Mouse (Mus musculus) intestine, embryonic 16.5 days (tissue): ENCODE data around the gene 3110021N24Rik. TPM values are rescaled to one million over a fixed set of nuclear protein-coding genes. Genes with fewer than 3 reads are reported as not detected.

Source experiments
- ATAC-seq: fragments of 200-750 bp; cut with Nextera tagmentation; 2 replicates; pipeline ENCODE4 v1.8.0; 2017; ENCODE audit warnings: moderate TSS enrichment, moderate library complexity
- H3K27ac ChIP-seq: fragments of 300-500 bp; sonication (generic); 2 replicates; pipeline ENCODE4 v1.5.1; 2014; ENCODE audit warnings: mild to moderate bottlenecking, low read length
- H3K27me3 ChIP-seq: fragments of 300-500 bp; sonication (generic); replicated peaks from 2 replicates; pipeline ENCODE4 v1.6.1; 2014; ENCODE audit warnings: low read length, control low read depth, mixed read lengths; ENCODE audit not compliant: control insufficient read depth, insufficient read depth
- H3K36me3 ChIP-seq: fragments of 300-500 bp; sonication (generic); 2 replicates; pipeline ENCODE4 v1.6.1; 2014; ENCODE audit warnings: low read length, control low read depth; ENCODE audit not compliant: control insufficient read depth, insufficient read depth
- H3K4me1 ChIP-seq: fragments of 300-500 bp; sonication (generic); 2 replicates; pipeline ENCODE4 v1.6.1; 2014; ENCODE audit warnings: low read length, control low read depth, mixed read lengths; ENCODE audit not compliant: control insufficient read depth, insufficient read depth
- H3K4me2 ChIP-seq: fragments of 300-500 bp; sonication (generic); 2 replicates; pipeline ENCODE4 v1.6.1; 2014; ENCODE audit warnings: low read depth, low read length, control low read depth
- H3K4me3 ChIP-seq: fragments of 300-500 bp; sonication (generic); 2 replicates; pipeline ENCODE4 v1.5.1; 2014; ENCODE audit warnings: mild to moderate bottlenecking, low read length
- H3K9ac ChIP-seq: fragments of 300-500 bp; sonication (generic); 2 replicates; pipeline ENCODE4 v1.6.1; 2014; ENCODE audit warnings: low read depth, low read length
- H3K9me3 ChIP-seq: fragments of 300-500 bp; sonication (generic); 2 replicates; pipeline ENCODE4 v1.6.1; 2016; ENCODE audit warnings: low read length, control low read depth; ENCODE audit not compliant: control insufficient read depth
- WGBS: fragments of 180-500 bp; shearing (Covaris S2); extraction: QIAGEN DNeasy Blood & Tissue Kit; methylation state at CpG from one replicate; pipeline ENCODE4 v1.1.7; 2014; 5-methylcytosine and 5-hydroxymethylcytosine counted together
- polyA plus RNA-seq: library from polyadenylated mRNA; unstranded; fragments of >200 nt; fragmentation: Nextera tagmentation; extraction: Ambion mirVana; gene quantifications from 2 replicates; pipeline ENCODE4 v1.2.1, GENCODE M21; 2015

Gene 3110021N24Rik
- polyA plus RNA-seq, 1 experiment from 2014 or later: 1.3 TPM

DNA sequence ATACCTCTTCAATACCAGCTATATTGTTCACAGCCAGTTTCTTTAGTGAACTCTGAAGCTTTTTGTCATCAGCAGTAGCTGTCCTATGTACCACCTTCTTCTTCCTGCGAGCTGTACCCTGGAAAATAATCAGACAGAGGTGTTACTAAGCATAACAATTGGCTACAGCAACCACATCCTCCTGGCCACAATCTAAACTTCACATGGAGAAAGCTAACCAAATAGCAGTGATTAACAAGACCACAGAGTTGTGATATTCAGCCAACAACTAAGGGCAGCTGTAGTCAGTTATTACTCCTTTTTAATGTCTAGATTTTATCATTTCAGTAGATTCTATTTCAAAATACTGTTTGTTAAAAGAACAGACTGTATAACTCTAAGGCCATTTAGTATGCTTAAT is 106.6 kb downstream of the 3110021N24Rik start:
- Histone ChIP-seq H3K27ac (no peak overlapping the region), H3K9ac (no peak overlapping the region), H3K4me3 (no peak overlapping the region), H3K9me3 (no peaks in the 10 kb centered on the region), H3K4me1 (0 out of 2 replicates have a peak, but pooled peaks cover 2% of the 10 kb centered on the region), H3K4me2 (no peak overlapping the region), H3K36me3 (peaks cover 13% of the 10 kb centered on the region; the same call in 1 of the 2 replicates), H3K27me3 (no peaks in the 10 kb centered on the region)
- WGBS: 75% methylated on average over 1 of the region's 1 CpGs
- no peak for ATAC-seq

GRCm38 (mm10) chr4:108826643-108827042 is 107.2 kb downstream of the 3110021N24Rik start:
- no peaks in the 10 kb centered on the region for H3K27me3 ChIP-seq
- H3K4me2 ChIP-seq: no peak overlapping the region
- 86% methylated on average over 2 of the region's 2 CpGs for WGBS
- no peak for ATAC-seq
- no peaks in the 10 kb centered on the region for H3K9me3 ChIP-seq
- H3K4me1 ChIP-seq: peaks cover 4% of the 10 kb centered on the region; the same call in 1 of the 2 replicates
- no peak overlapping the region for H3K4me3 ChIP-seq
- no peak overlapping the region for H3K9ac ChIP-seq
- peaks cover 13% of the 10 kb centered on the region; the same call in 1 of the 2 replicates for H3K36me3 ChIP-seq
- no peak overlapping the region for H3K27ac ChIP-seq

- Histone ChIP-seq H3K4me1 (peaks cover 14% of the 10 kb centered on the region), H3K36me3 (peaks cover 8% of the 10 kb centered on the region; the same call in 1 of the 2 replicates), H3K9me3 (no peaks in the 10 kb centered on the region), H3K27me3 (no peaks in the 10 kb centered on the region), H3K4me3 (no peak overlapping the region), H3K9ac (no peak overlapping the region), H3K4me2 (no peak overlapping the region), H3K27ac (no peak overlapping the region)
- ATAC-seq: no peak
- 83% methylated on average over 1 of the region's 1 CpGs for WGBS
These were observed 111.2 kb downstream of the 3110021N24Rik start for GRCm38 (mm10) chr4:108830698-108831097.

Other genes starting within 250 kb of the 3110021N24Rik start
- 72.3 and 78.8 TPM in 2 replicates for gene Prpf38a, start 140.3 kb upstream of the 3110021N24Rik start, polyA plus RNA-seq
- 9.4 and 10.3 TPM in 2 replicates for gene Orc1, start 140.2 kb upstream of the 3110021N24Rik start, polyA plus RNA-seq
- gene Cc2d1b, start 99.7 kb upstream of the 3110021N24Rik start, polyA plus RNA-seq: 33.0 and 35.2 TPM in 2 replicates
- 3.1 and 3.6 TPM in 2 replicates for gene Zfyve9, start 61.1 kb downstream of the 3110021N24Rik start, polyA plus RNA-seq
- 113 and 115 TPM in 2 replicates for gene Btf3l4, start 114.0 kb downstream of the 3110021N24Rik start, polyA plus RNA-seq
- gene Txndc12, start 115.0 kb downstream of the 3110021N24Rik start, polyA plus RNA-seq: 81.9 and 91.0 TPM in 2 replicates
- 52.4 and 53.2 TPM in 2 replicates for gene Kti12, start 128.1 kb downstream of the 3110021N24Rik start, polyA plus RNA-seq
- gene A730015C16Rik, start 129.0 kb downstream of the 3110021N24Rik start, polyA plus RNA-seq: 0.83 and 1.1 TPM in 2 replicates
- gene Rab3b, start 159.4 kb downstream of the 3110021N24Rik start, polyA plus RNA-seq: 8.6 and 9.8 TPM in 2 replicates